Comparison of ENCODE assay signal across 27 mouse cellular contexts in the genomic region with DNA sequence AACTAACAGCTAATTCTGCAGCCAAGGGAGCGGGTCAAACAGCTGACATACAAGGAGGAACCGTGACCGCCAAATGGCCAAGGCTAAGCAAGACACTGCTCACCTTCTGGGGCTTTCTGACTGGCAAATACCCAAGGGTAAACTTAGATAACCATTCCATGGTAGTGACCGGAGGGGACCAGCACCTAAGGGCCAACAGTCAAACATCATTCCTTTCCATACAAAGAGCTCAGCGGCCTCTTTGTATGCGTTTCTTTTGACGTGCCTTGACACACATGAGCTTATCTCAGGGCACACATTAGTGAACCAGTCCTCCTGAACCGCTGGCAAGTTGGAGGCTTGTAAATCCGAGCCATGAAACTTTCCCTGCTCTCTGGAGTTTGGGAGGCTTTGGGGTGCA. TPM values are rescaled to one million over a fixed set of nuclear protein-coding genes. Genes with fewer than 3 reads are reported as not detected.
"Had no signal": no experiment of that assay in that cellular context is flagged by ENCODE, and none has a peak within 500 bp of the region (broad histone marks: within the 10 kb centered on the region; RNA-seq: fewer than 3 reads in every experiment).

No protein-coding gene starts in this region.

- H3K36me3 ChIP-seq: heart, embryonic 10.5 days; heart, embryonic 13.5 days; heart, embryonic 15.5 days; hindbrain, embryonic 12.5 days; intestine, embryonic 15.5 days; limb, embryonic 10.5 days; limb, embryonic 12.5 days had no signal

- H3K27me3 ChIP-seq: heart, embryonic 15.5 days; intestine, embryonic 15.5 days had no signal

- H3K9ac ChIP-seq: heart, embryonic 13.5 days; heart, embryonic 15.5 days; hindbrain, embryonic 12.5 days; hindbrain, embryonic 14.5 days; intestine, embryonic 15.5 days; limb, embryonic 12.5 days had no signal

- H3K4me3 ChIP-seq: gastrocnemius, adult 2 months; heart, embryonic 10.5 days; heart, embryonic 13.5 days; heart, embryonic 15.5 days; hindbrain, embryonic 12.5 days; intestine, embryonic 15.5 days; limb, embryonic 10.5 days; limb, embryonic 12.5 days had no signal

- H3K4me1 ChIP-seq: heart, embryonic 10.5 days; heart, embryonic 15.5 days; hindbrain, embryonic 12.5 days; intestine, embryonic 15.5 days; limb, embryonic 12.5 days had no signal

- H3K27ac ChIP-seq: gastrocnemius, adult 2 months; heart, embryonic 10.5 days; heart, embryonic 13.5 days; heart, embryonic 15.5 days; hindbrain, embryonic 12.5 days; hindbrain, embryonic 14.5 days; intestine, embryonic 15.5 days; limb, embryonic 10.5 days; limb, embryonic 12.5 days had no signal

- H3K4me2 ChIP-seq: heart, embryonic 13.5 days; heart, embryonic 15.5 days; hindbrain, embryonic 12.5 days; hindbrain, embryonic 14.5 days; intestine, embryonic 15.5 days; limb, embryonic 12.5 days; liver, embryonic 11.5 days had no signal

- ATAC-seq: hindbrain, embryonic 16.5 days; inflammation-experienced regulatory T-cells, adult 6 months; intestine, embryonic 15.5 days; intestine, postnatal 0 days had no signal

- DNase-seq: gastrocnemius, adult 2 months; gastrocnemius, postnatal 10 days; gastrocnemius, postnatal 25 days; heart, adult 18-20 months; heart, postnatal 14 days; heart, postnatal 36 days; kidney, adult 18-20 months; kidney, adult 8-10 months; kidney, postnatal 10 days; kidney, postnatal 25 days; kidney, postnatal 4 days; layer of hippocampus, adult 9-11 months; liver had no signal

- H3K9me3 ChIP-seq: heart, embryonic 10.5 days; heart, embryonic 13.5 days; heart, embryonic 15.5 days; hindbrain, embryonic 12.5 days; intestine, embryonic 15.5 days; limb, embryonic 10.5 days; limb, embryonic 12.5 days had no signal

RNA-seq across cellular contexts. Expression of gene Gprc5a, which starts 18.2 kb away (rescaled TPM):
- total RNA-seq: granulocyte monocyte progenitor cell, adult 5-6 weeks; layer of hippocampus, postnatal 25 days had no signal
